Mouse (Mus musculus) thymus, postnatal 10 days (tissue): ENCODE data around the gene Foxp1.

Experiments used
- DNase-seq, 2 experiments: peaks; one replicate each; pipeline ENCODE4 v3.0.0; 2021; ENCODE audit warnings: low spot score in 2 of 2

The Foxp1 gene

DNA sequence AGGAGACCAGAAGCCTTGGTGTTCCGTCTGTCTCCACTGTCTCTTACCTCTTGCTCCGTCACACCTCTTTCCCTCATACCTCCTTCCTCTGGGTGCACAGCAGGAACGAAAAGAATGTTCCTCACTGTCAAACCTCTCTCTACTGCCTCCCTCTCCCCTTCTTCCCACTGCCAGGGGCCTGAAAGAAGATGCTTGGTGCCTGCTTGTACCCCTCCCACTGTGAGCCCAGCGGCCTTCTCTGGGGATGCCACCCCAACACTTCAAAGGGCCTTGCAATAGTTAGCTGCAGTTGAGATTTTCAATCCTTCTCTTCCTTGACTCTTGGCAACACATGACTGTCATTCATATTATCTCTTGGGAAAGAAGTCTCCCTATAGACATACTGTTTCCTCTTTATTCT, 339.7 kb downstream of the Foxp1 start:
- DNase-seq = no peak

DNA sequence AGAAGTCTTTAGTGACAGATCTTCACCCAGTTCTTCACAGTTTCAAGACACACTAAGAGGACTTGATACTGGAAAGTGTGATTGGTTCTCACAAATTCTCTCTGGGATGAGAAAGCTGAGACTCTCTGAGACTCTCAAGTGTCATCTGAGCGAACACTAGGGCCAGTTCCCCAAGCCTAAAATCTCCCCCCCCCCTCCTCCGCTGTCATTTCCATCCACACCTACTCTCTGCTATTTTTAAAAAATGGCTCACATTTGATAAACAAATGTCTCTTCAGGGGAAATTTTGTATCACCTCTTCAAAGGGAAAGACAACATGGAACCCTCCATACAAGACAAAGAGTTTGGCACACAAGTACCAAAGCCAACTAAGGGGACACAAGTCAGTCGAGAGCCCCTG, 346.3 kb downstream of the Foxp1 start:
- no peak for DNase-seq

DNA sequence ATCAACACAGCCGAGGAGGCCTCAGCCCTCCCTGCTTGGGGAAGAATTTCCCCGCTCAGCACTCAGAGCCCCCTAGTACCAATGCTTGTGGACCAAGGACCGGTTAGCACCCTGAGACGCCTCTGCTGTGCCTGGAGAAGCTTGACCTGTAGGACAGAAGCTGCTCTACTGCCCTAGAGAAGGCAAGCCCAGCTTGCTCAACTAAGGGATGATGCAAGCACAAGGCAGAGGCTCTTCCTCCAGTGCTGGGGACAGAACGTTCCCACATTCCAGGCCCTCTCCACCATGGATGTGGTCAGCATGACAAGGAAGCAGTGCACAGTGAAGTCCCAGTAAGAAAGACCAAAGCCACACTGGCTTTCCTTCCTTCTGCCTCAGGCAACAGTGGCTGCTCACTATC, 347.1 kb downstream of the Foxp1 start:
- no peak for DNase-seq

DNA sequence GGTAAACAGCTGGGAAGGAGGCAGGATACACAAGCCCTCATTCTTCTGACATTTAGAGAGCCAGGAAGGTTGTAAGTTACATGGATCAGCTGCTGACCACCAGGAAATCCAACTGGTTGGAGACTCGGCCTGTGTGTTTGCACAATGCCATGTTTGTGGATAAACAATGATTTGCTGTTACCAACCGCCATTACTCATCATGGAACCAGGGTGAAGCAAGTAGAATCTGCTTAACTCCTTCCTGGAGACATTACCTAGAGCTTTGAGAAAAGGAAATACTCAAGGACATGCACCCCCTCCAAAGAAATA, 348.7 kb downstream of the Foxp1 start:
- DNase-seq = no peak

DNA sequence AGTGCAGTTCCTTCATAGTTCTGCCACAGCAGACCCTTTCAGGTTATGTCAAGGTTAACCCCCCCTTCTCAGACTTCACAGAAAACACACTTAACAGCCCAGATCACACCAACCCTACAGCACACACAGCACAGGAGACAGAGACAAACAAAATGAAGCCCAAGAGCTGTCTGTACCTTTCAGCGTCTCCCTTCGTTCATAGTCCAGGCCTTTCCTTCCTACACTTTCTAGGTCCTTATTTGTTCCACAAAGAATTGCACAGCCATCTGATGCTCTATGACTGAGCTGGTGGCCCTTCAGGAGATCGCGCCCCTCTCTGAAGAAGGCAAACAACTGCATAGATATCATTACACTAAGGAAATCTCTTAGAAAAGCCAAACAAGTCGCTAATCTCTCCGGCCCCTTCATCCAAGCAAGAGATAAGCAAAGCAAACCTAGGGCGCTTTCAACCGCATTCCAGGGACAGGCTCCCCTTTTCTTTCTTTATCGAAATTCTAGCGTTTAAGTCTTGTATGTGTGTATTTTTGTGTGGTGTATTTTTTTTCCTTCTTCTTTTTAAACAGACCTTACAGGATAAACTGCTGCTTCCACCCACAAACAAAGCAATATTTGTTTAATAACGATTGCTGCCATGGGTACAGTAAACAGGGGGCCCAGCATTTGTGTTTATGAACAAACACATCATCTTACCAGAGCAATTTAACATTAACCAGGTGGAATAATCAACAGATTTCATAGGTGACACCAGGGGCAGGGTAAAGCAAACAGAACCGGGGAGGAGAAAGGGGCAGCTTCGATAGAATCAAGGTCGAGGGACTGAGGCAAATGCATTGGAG, 349.2 kb downstream of the Foxp1 start:
- DNase-seq = no peak

DNA sequence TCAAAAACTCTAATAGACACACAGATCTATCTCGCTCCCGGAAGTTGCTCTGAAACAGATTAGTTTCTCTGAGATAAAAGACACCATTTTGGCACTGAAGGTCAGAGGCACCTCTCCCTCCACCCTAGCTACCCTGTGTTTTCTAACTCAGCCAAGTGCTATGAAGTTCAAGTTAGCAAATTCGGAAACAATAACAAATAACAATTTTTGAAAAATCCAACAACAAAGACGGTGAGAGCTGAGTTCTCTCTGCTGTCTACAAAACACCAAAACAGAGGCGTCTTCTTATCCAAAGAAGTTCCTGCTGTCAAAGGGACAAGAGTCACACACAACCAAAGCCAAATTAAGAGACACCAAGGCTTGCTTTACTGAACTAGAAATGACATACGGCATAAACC, 349.9 kb downstream of the Foxp1 start:
- DNase-seq = no peak

DNA sequence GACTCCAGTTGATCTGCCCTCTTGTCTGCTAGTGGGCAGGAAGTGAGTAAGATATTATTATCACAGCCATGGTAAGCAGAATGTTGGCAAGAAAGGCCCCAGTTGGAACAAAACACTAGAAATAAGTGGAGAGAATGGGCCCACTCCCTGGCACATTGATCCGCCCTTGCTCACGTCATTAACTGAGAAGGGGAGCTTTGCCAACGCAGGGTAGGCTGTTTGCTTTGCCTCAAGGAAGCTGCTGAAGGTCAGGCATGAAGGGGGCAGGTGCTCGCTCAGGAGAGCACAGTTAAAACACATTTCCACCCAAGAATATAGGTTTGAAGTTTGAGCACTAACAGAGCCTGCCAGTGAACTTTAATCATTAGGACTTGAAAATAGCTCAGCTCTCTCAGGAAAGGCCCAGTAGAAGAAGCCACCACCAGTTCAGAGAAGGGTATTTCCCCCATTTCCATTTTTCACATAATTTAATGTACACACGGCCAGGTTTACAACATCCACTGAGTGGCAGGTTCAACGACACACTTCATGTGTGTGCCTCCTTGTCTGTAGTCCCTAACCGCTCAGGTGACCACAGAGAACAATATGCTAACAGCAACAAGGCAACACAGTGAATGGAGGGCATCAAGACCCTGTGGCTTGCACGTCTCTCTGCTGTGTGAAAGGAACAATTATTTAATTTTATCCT, 350.5 kb downstream of the Foxp1 start:
- no peak for DNase-seq

DNA sequence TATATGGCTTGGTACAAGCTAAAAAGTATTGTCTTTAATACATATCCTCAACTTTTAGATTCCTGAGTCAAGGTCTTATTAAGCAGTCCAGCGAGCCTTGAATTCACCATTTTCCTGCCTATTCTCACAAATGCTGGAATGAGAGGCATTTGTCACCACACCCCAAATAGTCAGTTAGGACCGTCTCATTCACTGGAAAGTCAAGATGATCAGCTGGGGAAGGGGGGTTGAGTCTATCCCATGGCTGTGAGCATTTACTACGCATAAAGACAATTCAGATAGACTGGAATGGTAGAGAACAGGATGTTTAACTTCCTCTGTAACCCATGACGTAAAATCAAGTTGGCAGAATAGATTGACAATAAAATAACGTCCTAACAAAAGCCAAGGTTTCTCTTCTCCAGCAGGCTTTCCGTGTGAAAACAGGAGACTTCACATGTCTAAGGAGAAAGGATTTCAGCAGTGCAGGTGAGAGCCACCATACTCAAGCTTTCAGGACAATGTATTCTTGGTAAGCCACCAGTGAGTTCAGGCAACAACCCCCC, 351.2 kb downstream of the Foxp1 start:
- DNase-seq = no peak

DNA sequence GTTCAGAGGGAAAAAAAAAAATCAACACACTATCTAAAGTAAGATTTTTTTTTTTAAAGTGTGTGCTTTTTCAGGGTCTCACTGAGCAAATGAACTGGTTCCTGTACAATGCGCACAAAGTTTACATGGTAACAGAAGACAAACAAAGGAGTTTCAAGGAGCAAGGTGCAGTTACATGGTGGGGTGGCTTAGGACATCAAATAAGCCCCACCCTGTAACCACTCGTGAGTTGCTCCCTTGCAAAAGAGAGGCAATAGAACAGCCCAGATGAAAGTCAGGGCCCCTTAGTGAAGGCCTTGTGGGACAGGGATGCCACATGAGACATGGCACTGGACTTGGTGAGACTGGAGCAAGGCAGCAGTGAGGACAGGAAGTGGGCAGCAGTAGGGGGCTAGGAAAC, 353.8 kb downstream of the Foxp1 start:
- no peak for DNase-seq

DNA sequence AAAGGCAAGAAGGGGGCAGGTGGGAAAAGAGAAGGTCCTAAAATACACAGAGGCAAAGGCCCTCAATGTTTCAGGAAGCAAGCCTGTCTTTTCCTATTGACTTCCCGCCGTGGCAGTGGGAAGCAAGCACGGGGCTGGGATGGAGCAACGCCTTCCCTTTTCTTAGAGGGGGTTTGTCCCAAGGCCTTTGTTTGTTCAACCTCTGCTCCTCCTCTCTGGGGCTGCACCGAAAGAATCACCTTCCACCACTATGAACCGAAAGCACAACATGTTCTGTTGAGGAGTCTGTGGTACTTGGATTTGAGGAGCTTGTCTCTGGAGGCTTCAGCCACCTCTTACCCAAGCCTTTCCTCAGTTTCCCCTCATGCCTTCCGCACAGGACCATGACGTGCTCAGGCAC, 355.5 kb downstream of the Foxp1 start:
- no peak for DNase-seq

DNA sequence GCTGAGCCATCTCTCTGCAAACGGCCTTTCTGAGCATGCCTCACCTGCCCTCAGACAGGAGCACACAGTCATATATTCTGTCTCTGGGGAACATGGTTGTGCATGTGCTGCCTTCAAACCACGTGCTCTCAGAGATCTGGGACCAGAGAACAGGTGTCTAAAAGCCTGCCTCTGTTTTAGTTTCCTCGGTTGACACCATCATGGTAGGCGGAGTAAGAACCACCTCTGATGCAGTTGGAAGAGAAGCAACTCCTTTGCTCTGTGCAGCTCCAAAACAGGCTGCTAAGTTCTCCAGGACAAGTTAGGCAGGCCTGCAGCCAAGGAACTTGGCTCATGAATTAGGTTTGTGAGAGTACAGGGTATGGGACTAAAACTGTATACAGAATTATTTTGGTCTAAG, 356.4 kb downstream of the Foxp1 start:
- no peak for DNase-seq

DNA sequence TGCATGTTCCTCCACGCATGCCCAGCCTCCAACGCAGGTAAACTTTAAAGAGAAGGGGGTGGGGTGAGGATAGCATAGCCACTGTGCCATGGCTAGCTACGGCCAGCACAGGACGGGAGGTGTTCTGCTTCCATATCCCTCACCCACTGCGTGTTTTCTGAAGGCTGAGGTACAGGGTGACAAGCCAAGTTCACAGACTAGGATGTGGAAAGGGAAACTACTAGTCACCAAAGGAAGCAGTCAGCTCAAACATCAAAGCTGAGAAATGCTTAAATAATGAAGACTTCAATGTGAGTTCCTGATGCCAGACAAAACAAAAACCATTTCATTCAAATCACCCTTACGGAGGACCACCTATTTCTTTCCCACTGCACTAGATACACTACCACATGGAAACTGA, 357.8 kb downstream of the Foxp1 start:
- no peak for DNase-seq

DNA sequence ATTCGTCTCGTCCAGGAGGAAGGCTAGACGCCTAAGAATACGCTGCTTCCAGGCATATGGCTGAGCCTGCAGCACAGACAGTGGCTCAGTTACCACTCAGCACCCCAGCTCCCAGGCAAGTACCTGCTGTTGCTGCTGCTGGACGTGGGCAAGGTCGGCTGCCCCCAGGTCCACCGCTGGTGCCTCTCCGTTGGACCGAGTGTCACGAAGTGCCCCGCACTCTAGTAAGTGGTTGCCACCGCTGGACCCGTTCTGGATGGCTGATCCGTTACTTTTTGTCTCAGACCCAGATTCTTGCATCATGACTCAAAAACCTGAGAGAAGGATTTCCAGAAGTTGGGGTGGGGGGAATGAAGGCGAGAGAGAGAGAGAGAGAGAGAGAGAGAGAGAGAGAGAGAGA, 359.8 kb downstream of the Foxp1 start:
- DNase-seq = no peak

DNA sequence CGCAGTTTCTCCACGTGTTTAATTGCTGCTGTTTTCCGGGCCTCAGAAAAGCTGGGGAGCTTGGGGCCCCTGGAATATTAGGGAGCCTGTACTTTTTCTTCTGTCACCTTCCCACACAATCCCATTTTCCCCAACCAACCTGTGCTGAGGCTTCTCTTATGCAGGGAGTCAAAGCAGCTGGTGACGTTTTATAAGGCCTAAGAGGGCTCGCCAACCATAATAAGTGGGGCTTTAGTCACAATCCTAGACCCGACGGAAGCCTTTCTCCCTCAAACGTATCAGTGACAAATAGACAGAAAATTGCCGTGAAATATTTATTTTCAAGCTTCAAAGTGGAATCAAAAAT, 362.2 kb downstream of the Foxp1 start:
- no peak for DNase-seq

DNA sequence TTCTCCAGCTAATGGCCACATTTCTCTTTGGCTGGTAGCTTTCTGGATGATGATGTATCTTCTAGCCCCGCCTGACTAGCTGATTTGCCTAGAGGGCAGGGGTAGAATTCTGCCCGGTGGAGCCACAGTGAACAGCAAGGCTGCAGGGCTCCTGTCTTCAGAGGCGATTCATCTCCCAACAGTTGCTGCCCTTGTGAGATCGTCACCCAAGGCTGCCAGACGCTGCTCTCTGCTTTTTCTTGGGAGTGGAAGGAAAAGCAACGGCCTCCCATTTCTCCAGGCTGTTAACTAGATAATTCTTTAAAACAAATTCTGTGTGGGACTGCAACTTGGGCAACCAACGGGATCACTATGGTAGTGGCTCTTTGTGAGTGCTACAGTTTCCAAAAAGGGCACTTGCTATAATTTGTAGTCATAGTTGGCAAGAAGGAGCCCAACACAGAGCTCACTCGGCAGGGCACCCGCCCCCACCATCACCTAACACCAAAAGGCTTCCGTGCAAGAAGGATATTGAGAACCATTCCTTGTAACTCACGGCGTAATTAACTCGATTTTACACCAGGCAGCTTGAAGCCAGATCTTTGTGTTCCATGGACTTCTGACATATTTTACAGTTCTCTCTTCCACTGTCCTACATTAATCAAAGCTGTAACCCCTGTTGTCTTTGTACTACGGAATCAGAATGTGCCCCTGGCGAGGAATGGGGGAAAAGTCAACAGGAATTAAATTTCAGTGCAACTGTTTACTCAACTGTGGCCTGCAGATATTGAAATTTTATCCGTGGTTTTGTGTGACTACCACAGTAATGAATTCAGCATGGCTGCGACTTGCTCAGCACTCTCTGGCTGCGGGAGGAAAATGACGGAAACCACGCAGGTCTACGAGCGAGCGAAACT, 362.8 kb downstream of the Foxp1 start:
- DNase-seq = no peak

DNA sequence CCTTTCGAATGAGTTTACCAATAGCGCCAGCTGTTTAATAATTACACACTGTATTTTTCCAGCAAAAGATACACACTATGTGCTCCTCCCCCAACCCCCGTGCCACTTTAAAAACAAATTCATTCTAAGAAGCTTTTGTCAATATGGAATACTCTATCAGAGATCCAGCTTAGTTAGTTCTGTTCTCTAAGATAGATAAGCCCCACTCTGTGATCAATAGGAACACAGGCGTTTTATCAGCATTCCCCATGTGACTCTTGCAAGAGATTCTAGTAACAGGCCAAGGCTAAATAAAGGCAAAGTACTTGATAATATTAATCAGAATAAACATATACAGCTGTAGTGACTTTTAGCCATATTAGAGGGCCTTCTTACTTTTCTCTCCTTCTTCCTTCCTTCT, 368.8 kb downstream of the Foxp1 start:
- DNase-seq = no peak

DNA sequence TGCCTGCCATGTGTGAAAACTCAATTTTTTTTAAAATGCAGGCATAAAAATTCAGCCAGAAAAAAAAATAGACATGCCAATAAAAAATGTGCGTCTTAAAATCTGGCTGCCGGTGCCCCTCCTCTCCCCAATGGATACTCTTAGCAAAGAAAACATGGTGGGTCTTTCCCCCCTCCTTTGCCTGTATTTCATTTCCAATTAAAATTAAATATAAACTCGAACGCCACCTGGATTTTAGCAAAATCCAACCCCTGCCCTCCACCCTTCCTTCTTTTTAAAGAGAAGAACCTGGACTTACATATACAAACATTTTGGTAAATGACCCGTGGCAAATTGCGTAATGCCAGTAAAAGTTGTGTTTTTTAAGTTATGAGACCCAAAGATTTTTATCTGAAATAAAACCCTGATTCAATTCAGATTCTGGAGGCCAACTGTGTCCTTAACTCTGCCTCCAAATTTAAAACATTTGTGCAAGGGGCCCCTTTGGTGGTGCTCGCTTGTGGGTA, 376.1 kb downstream of the Foxp1 start:
- no peak for DNase-seq

DNA sequence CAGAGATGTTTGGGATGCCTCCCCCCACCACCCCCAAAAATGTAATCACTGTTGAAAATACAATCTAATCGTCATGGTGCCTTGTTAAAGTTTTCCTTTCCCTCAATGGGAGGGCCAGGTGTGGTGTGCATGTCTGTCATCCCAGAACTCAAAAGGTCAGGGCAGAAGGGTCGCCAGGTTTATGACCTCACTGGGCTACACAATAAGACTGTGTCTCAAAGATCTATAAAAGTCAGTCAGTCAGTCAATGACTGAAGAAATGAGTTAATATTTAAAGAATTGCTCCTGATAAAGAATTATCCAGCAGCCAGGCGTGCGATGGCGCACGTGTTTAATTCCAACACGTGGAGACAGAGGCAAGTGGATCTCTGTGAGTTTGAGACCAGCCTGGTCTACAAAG, 377.5 kb downstream of the Foxp1 start:
- DNase-seq = no peak

DNA sequence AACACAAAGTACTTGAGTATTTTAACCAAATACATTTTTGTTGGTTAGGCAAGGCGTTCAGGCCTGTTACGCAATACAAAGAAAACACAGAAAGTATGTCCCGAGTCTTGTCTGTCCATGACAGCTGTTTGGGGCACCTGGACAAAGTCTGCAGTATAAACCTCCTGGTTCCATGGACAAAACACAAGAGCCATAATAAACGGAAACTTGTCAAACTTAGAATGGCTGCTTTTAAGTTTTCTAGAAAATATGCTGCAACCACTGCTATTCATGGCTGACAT, 378.8 kb downstream of the Foxp1 start:
- DNase-seq = no peak

DNA sequence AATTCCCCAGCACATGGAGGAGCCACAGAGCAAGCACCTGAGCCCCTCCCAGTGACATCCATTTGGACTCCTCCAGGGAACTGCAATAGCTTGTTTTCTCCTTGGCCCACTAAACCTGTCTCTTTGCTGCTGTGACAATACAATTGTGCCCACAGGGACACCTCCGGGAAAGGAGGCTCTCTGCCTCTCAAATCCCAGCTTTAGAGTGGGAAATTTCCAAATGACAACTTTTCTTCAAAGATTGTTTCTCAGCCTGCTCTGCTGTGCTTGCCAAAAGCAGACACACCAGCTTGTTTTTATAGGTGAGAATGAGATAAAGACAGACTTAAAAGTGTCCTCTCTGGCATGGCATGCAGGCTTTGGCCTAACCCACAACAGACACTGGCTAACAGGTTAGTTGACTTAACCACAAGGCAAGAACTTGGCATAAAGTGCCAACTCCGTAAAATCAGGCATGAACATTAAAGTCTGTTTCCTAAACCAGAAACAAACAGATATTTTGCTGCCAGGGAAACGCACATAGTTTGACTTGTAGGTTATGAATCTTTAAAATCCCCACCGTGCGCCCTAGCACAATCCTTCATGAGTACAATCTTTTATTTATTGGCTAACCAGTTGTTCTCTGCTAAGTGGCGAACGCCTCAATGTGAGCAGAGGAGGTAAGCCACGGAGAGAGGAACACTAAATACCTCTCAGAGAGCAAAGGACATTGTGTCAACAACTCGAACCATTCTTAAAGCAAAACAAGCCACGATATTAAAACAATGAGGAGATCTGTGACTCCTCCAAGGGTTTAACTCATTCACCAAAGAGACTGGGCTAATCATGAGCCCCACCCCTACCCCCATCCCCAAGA, 379.4 kb downstream of the Foxp1 start:
- no peak for DNase-seq

DNA sequence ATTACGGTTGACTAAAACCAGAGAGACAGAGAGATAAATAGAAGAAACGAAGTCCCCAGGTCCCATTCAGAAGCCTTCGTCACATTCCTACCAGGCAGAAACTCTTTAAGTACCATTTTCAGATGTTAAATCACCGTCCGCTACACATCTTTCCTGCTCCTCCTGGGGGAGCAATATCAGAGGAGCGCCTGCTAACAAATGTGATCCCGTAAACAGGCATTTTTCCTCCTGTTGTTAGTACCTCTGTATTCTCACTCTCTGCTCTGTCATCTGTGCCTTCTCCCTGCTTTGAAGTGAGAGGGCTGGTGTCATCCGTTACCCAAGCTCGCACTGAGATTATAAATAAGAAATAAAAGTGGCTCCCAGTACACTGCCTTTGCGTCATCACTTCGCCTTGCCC, 384.5 kb downstream of the Foxp1 start:
- no peak for DNase-seq

DNA sequence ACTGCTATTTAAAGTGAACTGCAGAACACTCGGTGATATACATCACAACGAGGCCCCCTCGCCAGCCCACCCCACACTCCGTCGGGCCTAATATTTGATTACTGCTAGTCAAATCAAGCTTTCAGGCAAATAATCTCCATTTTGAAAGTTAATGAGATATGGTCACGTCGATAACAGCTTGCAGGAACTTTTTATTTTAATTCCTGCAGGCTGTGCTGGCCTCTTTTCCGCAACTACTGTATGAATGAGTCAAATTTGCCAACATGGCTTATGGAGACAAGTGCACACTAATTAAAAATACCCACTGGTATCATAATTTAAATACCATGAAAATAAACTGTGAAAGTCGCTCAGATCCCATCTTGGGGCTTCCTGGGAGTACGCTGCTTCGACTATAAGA, 385.4 kb downstream of the Foxp1 start:
- DNase-seq = no peak
